Mouse (Mus musculus) megakaryocyte-erythroid progenitor cell, adult 5-6 weeks (primary cell): Measurements from ENCODE around the gene G3bp1. TPM values are rescaled to one million over a fixed set of nuclear protein-coding genes. Genes with fewer than 3 reads are reported as not detected.

Experiments
- ATAC-seq: replicated peaks from 2 replicates; pipeline ENCODE4 v1.8.0; 2016; ENCODE audit warnings: mild to moderate bottlenecking, inconsistent platforms; ENCODE audit not compliant: severe bottlenecking, poor library complexity, low FRiP score, low TSS enrichment
- total RNA-seq, 2 experiments: library from RNA; stranded (forward) in 1 of 2; stranded (reverse) in 1 of 2; fragments of 200-1000, 215-1000 nt in 1 of 2; fragments of >200 nt in 1 of 2; fragmentation: Nextera tagmentation in 1 of 2; gene quantifications; 2 replicates each; pipeline ENCODE4 v1.2.3; 2014 to 2017

Gene G3bp1
- total RNA-seq, 2 experiments from 2014 or later, result 106 to 135 TPM

DNA sequence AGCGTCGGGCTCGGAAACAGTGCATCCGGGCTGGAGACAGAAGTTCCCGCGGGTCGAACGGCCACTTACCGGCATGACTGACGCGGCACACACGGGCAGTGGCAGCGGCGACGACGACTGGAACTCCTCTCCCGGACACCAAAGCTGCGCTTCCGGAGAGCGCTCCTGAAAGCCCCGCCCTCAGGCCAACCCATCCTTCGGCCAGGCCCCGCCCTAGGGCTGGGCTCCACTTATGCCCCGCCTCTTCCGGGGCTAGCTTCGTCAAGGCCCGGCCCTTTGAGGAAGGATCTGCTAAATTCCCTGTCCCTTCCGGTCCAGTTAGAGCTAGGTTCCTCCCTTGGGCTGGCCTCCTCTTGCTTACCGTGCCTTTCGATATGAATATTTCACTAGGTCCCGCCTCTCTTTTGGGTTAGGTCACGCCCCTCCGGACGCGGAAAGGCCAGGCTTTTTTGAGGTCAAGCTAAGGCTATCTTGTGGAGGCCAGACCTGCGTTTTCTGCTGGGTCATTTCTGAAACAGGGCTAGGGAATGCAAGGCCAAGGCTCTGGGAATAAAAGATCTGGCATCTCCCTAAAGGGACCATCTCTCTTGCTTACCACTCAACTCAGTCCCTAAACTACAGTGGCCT, 8.4 kb upstream of the G3bp1 start, which contains the start of gene Atox1:
Gene Atox1, minus strand, starts transcription at position 221 of the 627 bp plus-strand sequence.
- peak; percentile 98 for ATAC-seq

- no peak for ATAC-seq
These were observed 7.3 kb upstream of the G3bp1 start for GRCm38 (mm10) chr11:55462149-55462548.

DNA sequence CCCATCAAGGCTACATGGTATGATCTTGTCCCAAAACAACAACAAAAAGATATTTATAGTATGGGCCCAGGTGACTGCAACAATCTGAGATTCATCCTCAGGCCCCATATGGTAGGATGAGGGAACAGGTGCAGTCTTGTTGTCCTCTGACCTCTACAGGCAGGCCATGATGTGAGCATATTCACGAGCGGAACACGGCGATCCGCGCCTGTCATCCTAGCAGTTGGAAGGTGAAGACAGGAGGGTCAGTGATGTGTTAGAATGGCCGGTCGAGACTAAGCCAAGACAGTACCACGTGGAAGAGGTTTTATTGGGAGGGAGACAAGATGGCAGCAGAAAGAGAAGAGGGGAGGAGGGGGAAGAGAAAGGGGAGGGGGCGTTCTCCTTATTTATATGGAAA, 4.8 kb upstream of the G3bp1 start:
- ATAC-seq, result no peak

- ATAC-seq, result no peak
These were observed 4.3 kb upstream of the G3bp1 start for GRCm38 (mm10) chr11:55465177-55465576.

DNA sequence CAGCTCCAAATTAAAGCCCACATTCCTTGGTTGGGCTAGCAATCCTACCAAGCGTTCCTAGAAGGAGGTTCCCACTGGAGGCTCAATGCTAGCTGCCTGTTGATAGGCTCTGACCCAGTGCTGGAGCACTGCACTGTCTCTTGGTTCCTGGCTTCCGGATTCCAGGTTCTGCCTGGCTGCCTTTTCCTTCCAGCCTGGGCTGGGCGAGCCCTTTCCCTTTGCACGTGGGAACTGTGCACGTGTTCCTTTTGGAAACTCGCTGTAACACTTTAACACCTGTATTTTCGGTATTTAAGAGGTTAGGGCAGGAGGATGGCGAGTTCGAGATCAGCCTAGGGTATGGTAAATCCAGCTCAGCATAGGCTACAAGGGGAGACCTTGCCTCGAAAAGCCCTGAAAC, 1.5 kb upstream of the G3bp1 start:
- ATAC-seq, result no peak

- ATAC-seq, result peak; percentile 16
These were observed 856 bp upstream of the G3bp1 start for GRCm38 (mm10) chr11:55468611-55469047.

DNA sequence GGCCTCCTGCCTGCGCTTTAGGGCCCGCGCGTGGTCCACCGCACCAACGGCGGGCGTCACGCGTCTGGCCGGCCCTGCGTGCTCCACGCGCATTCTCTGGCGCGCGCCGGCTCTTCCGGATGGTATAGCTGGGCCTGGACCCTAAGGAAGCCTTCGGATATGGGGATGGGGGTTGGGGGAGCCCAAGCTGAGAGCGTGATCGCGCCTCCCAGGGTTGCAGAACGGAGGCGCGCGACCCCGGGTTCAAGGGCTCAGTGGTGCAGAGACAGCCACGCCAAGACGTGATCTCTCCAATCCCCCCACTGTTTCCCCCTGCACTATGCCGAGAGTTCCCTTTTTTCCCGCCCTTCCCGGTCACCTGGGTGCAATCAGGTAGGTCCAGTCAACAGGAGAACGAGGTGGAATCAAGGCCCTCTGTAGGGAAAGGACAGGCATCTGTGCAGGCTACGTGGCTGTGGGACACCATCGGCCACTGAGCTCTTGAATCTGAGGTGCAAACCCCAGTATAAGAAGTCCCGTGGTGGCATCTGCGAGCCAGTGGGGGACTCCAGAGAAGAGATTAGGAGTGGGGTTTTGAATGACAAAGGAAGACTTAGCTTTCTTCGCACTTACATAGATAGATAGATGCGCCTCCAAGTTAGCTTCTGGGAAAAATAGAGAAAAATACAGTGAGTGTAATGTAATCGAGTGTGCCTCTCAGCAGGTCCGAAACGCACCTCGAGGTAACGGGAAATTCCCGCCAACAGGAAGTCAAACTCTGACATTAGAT, 622 bp downstream of the G3bp1 start:
- ATAC-seq, result no peak

DNA sequence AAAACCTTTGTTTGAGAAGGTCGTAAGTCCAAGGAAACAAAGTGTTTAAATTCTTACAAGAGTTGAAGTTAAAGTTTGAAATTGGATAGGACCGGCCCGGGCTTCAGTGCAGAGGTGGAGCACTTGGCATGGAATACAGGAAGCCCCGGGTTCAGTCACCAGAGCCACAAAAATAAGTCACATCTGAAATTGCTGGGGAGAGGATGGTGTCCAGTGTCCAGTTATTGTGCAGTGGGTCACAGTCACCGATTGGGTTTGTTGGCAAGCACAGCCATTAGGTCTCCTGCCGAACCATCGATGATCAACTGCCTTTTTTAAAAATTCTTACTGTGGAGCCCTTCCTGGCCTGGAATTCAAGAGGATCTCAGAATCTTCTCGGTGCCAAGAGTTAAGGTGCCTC, 1.3 kb downstream of the G3bp1 start:
- ATAC-seq, result no peak

GRCm38 (mm10) chr11:55471467-55471866, 2.0 kb downstream of the G3bp1 start:
- no peak for ATAC-seq

- no peak for ATAC-seq
These were observed 3.7 kb downstream of the G3bp1 start for GRCm38 (mm10) chr11:55473219-55473618.

DNA sequence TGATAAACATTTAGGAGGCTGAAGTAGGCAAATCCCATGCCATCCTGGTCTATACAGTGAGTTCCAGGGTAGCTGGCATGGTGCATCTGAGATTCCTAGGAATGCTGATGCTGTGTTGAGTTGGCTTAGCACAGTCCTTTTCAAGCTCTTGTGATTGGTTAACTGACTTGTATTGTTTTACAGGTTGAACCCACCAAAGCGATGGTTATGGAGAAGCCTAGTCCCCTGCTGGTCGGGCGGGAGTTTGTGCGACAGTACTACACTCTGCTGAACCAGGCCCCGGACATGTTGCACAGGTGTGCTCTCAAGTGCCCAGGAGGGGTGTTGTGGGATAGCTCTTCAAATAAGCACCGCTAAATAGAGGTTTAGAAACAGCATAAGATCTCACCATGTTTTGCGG, 16.0 kb downstream of the G3bp1 start:
- ATAC-seq, result no peak

- no peak for ATAC-seq
These were observed 26.7 kb downstream of the G3bp1 start for GRCm38 (mm10) chr11:55496158-55496557.

DNA sequence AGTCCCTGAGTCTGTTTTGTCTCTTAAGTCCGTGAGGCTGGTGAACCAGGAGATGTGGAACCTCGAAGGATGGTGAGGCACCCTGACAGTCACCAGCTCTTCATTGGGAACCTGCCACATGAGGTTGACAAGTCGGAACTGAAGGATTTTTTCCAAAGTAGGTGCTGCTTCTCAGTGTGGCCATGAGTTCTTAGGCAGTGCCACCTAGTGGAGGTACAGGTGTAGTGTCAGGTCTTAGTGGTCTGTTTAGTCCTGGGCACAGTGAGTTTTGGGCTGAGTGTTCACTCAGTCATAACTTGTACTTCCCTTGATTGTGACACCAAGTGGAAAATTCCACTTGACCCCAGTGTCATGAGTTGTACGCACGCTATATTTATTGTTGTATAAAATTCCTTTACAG, 28.4 kb downstream of the G3bp1 start:
- ATAC-seq, result peak; percentile 75

DNA sequence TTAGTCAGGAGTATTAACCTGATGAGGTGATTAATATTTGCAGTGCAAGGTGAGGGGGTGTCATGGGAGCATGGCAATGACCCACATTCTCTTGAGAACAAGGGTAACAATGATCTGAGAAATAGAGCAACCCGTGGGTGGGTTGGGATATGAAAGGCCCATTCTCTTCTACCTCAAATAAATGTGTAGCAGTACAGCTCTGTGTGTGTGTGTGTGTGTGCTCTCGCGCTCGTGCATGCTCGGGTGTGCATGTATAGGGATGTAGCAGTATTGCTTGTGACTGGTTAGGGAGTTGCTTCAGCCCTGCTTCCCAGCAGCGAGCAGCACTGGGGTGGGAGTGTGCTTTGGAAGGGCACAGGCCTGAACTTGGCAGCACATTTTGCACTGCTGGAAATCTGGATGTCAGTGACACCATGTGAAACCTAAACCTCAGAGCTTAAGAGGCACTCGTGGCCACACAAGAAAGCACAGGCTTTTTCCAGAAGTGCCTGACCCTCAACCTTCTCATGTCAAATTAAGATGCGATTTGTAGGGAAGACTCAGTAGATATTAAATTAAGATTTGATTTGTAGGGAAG, 32.6 kb downstream of the G3bp1 start:
- no peak for ATAC-seq

GRCm38 (mm10) chr11:55502886-55503285, 33.4 kb downstream of the G3bp1 start:
- ATAC-seq, result no peak

DNA sequence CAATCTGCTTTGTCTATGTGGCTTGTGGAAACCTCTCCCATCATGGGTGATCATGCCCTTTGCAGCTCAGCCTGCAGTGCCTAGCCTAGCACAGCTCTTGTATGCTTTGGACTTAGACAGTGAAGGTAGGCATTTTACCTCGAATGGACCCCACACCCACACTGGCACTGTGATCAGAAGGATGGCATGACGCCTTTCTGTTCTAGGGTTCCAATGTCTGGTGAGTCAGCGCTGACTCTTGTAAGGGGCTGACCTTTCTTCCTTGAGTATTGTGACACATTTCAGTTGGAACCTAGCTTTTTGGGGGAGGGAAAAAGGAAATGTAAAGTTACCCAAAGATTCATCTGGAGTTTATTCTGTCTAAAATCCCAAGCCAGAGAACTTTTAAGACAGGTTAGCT, 36.0 kb downstream of the G3bp1 start:
- no peak for ATAC-seq

- no peak for ATAC-seq
These were observed 41.9 kb downstream of the G3bp1 start for GRCm38 (mm10) chr11:55511374-55511773.

DNA sequence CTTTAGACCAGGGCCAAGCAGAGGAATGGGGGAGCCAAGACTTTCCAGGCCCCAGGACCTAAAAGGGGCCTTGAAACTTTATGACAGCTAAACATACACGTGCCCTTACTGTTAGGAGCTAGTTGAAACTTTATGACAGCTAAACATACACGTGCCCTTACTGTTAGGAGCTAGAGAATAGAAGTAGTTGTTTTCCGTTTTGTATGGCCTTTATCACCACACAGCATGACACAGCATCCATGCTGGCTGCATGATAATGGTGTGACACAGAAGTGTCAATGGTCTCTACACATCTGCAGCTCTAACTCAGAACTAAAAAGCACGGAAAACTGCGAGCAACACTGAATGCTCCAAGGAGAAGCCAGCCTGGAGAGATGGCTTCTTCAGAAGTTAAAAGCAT, 48.2 kb downstream of the G3bp1 start:
- peak; percentile 11; the same call in 1 of the 2 replicates for ATAC-seq

- ATAC-seq, result peak; percentile 70
These were observed 49.6 kb downstream of the G3bp1 start for GRCm38 (mm10) chr11:55518806-55519674.

- ATAC-seq, result peak; percentile 68
These were observed 61.3 kb downstream of the G3bp1 start for GRCm38 (mm10) chr11:55530741-55531140.
